Mouse (Mus musculus): ENCODE data around the gene Psmb9. TPM values are rescaled to one million over a fixed set of nuclear protein-coding genes. Genes with fewer than 3 reads are reported as not detected.
"Not testable (repeated sequence)": the region's sequence is repeated elsewhere in the genome, so short reads cannot be mapped to it uniquely, and the experiment has no call there.

Psmb9 gene
- polyA plus RNA-seq, 1 experiment: 0.26 TPM

DNA sequence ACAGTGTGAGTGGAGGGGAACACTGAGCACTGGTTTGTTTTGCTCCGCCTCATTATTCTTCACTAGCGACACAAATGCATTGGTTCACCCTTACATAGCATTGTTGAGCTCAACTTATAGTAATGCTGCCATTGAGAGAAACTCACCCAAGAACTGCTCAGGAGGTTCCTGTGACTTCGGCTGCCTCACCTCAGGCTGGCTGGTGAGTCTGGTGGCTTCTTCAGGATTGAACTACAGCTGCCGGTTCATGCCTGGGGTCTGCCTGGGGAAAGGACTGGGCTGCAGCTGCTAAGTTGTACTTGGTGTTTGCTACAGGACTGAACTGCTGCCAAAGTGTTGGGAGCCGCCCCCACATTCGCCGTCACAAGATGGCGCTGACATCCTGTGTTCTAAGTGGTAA lies 37.9 kb upstream of the Psmb9 start:
- H3K4me2 ChIP-seq (ENCODE audit: low read depth): no peak overlapping the region
- no peak overlapping the region for H3ac ChIP-seq (ENCODE audit: control insufficient read depth, insufficient read length)
- no peaks in the 10 kb centered on the region for H3K79me2 ChIP-seq (ENCODE audit: control insufficient read depth, insufficient read depth)
- no peak overlapping the region for H3K4me3 ChIP-seq
- H3K27me3 ChIP-seq (ENCODE audit: control insufficient read depth, insufficient read depth, insufficient read length): no peaks in the 10 kb centered on the region
- no peaks in the 10 kb centered on the region for H3K36me3 ChIP-seq (ENCODE audit: control insufficient read depth, insufficient read depth)
- TF ChIP-seq POLR2AphosphoS2 (IDR thresholded peaks at IDR 0.05; ENCODE audit: insufficient read length, low read depth) (no peak), MYOG (IDR thresholded peaks at IDR 0.05; ENCODE audit: control insufficient read depth in 1 of 3, insufficient read depth in 1 of 3, insufficient read length in 2 of 3, low read depth in 2 of 3) (no peak), CEBPB (IDR thresholded peaks at IDR 0.05; ENCODE audit: insufficient read depth, poor library complexity, severe bottlenecking) (no peak)

DNA sequence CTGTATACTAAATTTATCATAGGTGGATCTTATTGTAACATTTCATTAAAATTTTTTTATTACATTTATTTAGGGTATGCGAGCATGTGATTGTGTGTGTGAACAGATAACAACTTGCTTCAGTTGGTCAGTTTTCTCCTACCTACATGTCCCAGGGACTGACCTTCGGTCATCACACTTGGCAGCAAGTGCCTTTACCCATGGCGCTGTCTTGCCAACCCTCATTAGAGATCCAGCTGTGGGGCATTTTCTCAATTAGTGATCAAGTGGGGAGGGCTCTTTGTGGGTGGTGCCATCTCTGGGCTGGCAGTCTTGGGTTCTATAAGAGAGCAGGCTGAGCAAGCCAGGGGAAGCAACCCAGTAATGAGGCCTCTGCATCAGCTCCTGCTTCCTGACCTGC lies 37.3 kb upstream of the Psmb9 start:
- H3K36me3 ChIP-seq (ENCODE audit: control insufficient read depth, insufficient read depth): no peaks in the 10 kb centered on the region
- H3K27me3 ChIP-seq (ENCODE audit: control insufficient read depth, insufficient read depth, insufficient read length): no peaks in the 10 kb centered on the region
- no peak overlapping the region for H3ac ChIP-seq (ENCODE audit: control insufficient read depth, insufficient read length)
- no peak overlapping the region for H3K4me2 ChIP-seq (ENCODE audit: low read depth)
- H3K79me2 ChIP-seq (ENCODE audit: control insufficient read depth, insufficient read depth): no peaks in the 10 kb centered on the region
- no peak for TF ChIP-seq REST (IDR thresholded peaks at IDR 0.05; ENCODE audit: insufficient read depth, insufficient read length)
- TF ChIP-seq POLR2AphosphoS2 (IDR thresholded peaks at IDR 0.05; ENCODE audit: insufficient read length, low read depth): no peak
- no peak for TF ChIP-seq MYOG (IDR thresholded peaks at IDR 0.05; ENCODE audit: control insufficient read depth in 1 of 3, insufficient read depth in 1 of 3, insufficient read length in 2 of 3, low read depth in 2 of 3)
- no peak for TF ChIP-seq CEBPB (IDR thresholded peaks at IDR 0.05; ENCODE audit: insufficient read depth, poor library complexity, severe bottlenecking)
- no peak for TF ChIP-seq TCF12 (IDR thresholded peaks at IDR 0.05; ENCODE audit: insufficient read depth, poor library complexity, severe bottlenecking)
- no peak for TF ChIP-seq POLR2A (IDR thresholded peaks at IDR 0.05; ENCODE audit: insufficient read length, low read depth)
- no peak for TF ChIP-seq MAX (IDR thresholded peaks at IDR 0.05; ENCODE audit: low read depth)
- no peak for TF ChIP-seq TCF3 (IDR thresholded peaks at IDR 0.05; ENCODE audit: insufficient read length, low read depth)
- no peak for TF ChIP-seq USF1 (IDR thresholded peaks at IDR 0.05; ENCODE audit: low read depth)
- TF ChIP-seq SRF (IDR thresholded peaks at IDR 0.05; ENCODE audit: control insufficient read depth, insufficient read length, low read depth): no peak
- TF ChIP-seq MYOD1 (IDR thresholded peaks at IDR 0.05; ENCODE audit: control insufficient read depth in 1 of 3, insufficient read length in 2 of 3, low read depth in 2 of 3): no peak
- no peak overlapping the region for H3K4me3 ChIP-seq

DNA sequence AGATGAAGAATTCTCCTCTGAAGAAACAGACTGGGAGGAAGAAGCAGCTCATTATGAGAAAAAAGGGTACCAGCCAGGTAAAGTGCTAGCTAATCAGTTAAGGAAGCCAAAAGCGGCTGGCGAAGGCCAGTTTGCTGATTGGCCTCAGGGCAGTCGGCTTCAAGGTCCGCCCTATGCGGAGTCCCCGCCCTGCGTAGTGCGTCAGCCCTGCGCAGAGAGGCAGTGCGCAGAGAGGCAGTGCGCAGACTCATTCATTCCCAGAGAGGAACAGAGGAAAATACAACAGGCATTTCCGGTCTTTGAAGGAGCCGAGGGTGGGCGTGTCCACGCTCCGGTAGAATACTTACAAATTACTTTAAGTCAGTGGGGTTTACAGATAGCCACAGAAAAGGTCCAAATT lies 32.8 kb upstream of the Psmb9 start:
- H3K4me3 ChIP-seq; H3ac ChIP-seq (ENCODE audit: control insufficient read depth, insufficient read length); H3K79me2 ChIP-seq (ENCODE audit: control insufficient read depth, insufficient read depth); H3K4me2 ChIP-seq (ENCODE audit: low read depth); H3K36me3 ChIP-seq (ENCODE audit: control insufficient read depth, insufficient read depth): not testable (repeated sequence)
- H3K27me3 ChIP-seq (ENCODE audit: control insufficient read depth, insufficient read depth, insufficient read length): peaks cover 31% of the 10 kb centered on the region

DNA sequence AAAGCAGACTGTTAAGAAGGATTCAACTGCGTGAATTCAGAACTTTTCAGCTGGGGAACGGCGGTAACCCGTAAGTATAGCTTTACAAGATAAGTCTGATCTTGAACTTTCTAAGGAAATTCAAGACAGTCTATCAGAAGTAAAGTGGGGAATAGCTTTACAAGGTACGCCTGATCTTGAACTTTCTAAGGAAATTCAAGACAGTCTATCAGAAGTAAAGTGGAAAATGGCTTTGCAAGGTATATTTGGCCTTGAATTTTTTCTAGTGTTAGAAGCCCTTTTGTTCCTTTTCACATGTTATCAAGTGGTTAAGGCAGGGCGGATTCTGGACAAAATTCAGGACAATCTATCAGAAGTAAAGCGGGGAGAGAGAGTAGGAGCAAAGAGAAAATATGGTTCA lies 32.2 kb upstream of the Psmb9 start:
- not testable (repeated sequence) for H3K4me3 ChIP-seq; H3K79me2 ChIP-seq (ENCODE audit: control insufficient read depth, insufficient read depth); H3K36me3 ChIP-seq (ENCODE audit: control insufficient read depth, insufficient read depth); H3ac ChIP-seq (ENCODE audit: control insufficient read depth, insufficient read length); H3K4me2 ChIP-seq (ENCODE audit: low read depth)
- H3K27me3 ChIP-seq (ENCODE audit: control insufficient read depth, insufficient read depth, insufficient read length): peaks cover 37% of the 10 kb centered on the region

DNA sequence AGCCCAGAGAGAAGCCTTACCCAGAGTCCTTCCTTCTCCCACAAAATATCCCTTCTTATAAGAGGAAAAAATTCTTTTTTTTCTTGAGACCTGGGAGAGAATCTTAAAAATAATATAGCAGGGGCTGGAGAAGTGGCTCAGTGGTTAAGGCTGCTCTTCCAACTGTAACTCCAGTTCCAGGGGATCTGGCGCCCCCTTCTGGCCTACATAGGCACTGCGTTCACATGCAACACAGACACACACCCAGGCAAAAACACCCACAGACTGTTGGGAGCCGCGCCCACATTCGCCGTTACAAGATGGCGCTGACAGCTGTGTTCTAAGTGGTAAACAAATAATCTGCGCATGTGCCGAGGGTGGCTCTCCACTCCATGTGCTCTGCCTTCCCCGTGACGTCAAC lies 31.5 kb upstream of the Psmb9 start:
- H3K79me2 ChIP-seq (ENCODE audit: control insufficient read depth, insufficient read depth); H3K36me3 ChIP-seq (ENCODE audit: control insufficient read depth, insufficient read depth); H3K4me3 ChIP-seq; H3K4me2 ChIP-seq (ENCODE audit: low read depth); H3ac ChIP-seq (ENCODE audit: control insufficient read depth, insufficient read length): not testable (repeated sequence)
- peaks cover 41% of the 10 kb centered on the region for H3K27me3 ChIP-seq (ENCODE audit: control insufficient read depth, insufficient read depth, insufficient read length)

DNA sequence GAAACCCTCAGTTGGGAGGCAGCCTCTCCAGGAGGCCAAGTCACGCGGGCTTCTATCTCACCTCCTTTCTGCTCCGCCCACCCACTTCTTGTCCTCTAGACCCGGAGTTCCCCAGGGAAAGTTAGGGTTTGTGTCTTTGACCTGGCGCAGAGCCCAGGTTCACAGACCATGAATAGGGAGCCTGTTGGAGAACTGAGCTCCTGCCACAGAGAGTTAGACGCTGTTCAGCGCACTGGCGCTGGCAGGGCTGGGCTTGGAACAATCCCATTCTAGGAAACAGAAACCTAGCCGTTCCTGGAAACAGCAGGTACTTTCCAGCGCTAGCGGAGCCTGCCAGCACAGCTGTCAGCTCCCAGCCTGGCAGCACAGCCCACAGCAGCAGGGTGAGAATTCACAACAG lies 31.1 kb upstream of the Psmb9 start:
- no peaks in the 10 kb centered on the region for H3K79me2 ChIP-seq (ENCODE audit: control insufficient read depth, insufficient read depth)

More for the DNA sequence above, 31.1 kb upstream of the Psmb9 start:
- TF ChIP-seq TCF12 (IDR thresholded peaks at IDR 0.05; ENCODE audit: insufficient read depth, poor library complexity, severe bottlenecking) (no peak), USF1 (IDR thresholded peaks at IDR 0.05; ENCODE audit: low read depth) (no peak), POLR2A (IDR thresholded peaks at IDR 0.05; ENCODE audit: insufficient read length, low read depth) (no peak), POLR2AphosphoS2 (IDR thresholded peaks at IDR 0.05; ENCODE audit: insufficient read length, low read depth) (no peak), MYOD1 (IDR thresholded peaks at IDR 0.05; ENCODE audit: control insufficient read depth in 1 of 3, insufficient read length in 2 of 3, low read depth in 2 of 3) (no peak), E2F4 (IDR thresholded peaks at IDR 0.05; ENCODE audit: insufficient read depth) (no peak), MAX (IDR thresholded peaks at IDR 0.05; ENCODE audit: low read depth) (no peak), MYOG (IDR thresholded peaks at IDR 0.05; ENCODE audit: control insufficient read depth in 1 of 3, insufficient read depth in 1 of 3, insufficient read length in 2 of 3, low read depth in 2 of 3) (no peak), REST (IDR thresholded peaks at IDR 0.05; ENCODE audit: insufficient read depth, insufficient read length) (no peak), SRF (IDR thresholded peaks at IDR 0.05; ENCODE audit: control insufficient read depth, insufficient read length, low read depth) (no peak), TCF3 (IDR thresholded peaks at IDR 0.05; ENCODE audit: insufficient read length, low read depth) (no peak), CEBPB (IDR thresholded peaks at IDR 0.05; ENCODE audit: insufficient read depth, poor library complexity, severe bottlenecking) (no peak)
- H3K4me2 ChIP-seq (ENCODE audit: low read depth): no peak overlapping the region
- no peak overlapping the region for H3K4me3 ChIP-seq
- H3K36me3 ChIP-seq (ENCODE audit: control insufficient read depth, insufficient read depth): no peaks in the 10 kb centered on the region
- no peak overlapping the region for H3ac ChIP-seq (ENCODE audit: control insufficient read depth, insufficient read length)
- peaks cover 45% of the 10 kb centered on the region for H3K27me3 ChIP-seq (ENCODE audit: control insufficient read depth, insufficient read depth, insufficient read length)

Data from myocyte (in vitro differentiated cells).